Mouse (Mus musculus): Measurements from ENCODE around the gene Camta1.

DNA sequence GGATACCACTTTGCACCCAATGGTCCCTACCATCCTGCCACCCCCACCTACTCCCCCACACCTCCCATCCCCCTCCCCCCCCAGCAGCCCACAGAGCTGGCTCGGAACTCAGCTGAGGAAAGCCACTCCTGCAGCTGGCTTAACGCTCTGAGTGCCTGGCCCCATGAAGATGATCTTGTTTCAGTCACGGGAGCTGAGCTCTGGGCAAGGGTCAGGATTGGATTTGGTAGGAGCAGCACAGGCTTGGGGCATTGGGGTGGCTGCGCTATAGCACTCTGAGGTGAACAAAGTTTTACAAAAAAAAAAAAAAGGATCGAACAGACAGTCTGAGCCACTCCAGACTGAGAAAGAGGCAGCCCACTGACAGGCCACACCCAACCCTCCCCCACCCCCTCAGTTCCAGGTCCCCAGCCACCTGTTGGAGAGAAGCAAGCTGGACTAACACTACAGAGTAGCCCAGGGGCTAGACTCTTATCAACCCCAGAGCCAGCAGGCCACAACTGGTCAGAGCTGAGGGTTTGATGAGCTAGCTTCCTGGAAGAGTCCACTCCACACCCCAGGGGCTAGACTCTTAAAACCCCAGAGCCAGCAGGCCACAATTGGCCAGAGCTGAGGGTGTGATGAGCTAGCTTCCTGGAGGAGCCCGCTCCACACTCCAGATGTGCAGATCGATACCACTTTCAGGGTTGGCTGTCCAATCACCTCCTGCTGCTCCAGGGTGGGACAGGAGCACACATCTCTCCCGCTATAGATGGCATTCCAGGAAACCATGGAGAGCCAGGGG is 966.8 kb downstream of the Camta1 start:
- TF ChIP-seq HCFC1 (IDR thresholded peaks at IDR 0.05; ENCODE audit: borderline replicate concordance, insufficient read depth, low read length): no peak
- TF ChIP-seq MAFK (IDR thresholded peaks at IDR 0.05; ENCODE audit: insufficient read depth, low read depth, low read length): no peak
- no peak for TF ChIP-seq ZC3H11A (IDR thresholded peaks at IDR 0.05; ENCODE audit: borderline replicate concordance, low read depth, low read length)
- no peak for TF ChIP-seq CHD2 (IDR thresholded peaks at IDR 0.05; ENCODE audit: low read depth, low read length)
- 0 out of 2 replicates have a peak, but pooled peaks have one; percentile 16 for TF ChIP-seq ZNF384 (IDR thresholded peaks at IDR 0.05; ENCODE audit: low read depth, low read length)

All from ES-E14 (cell line).